Mouse (Mus musculus) lung, postnatal 0 days (tissue): ENCODE results near the gene Fkbp10. TPM values are rescaled to one million over a fixed set of nuclear protein-coding genes. Genes with fewer than 3 reads are reported as not detected.

Experiments
- ATAC-seq: fragments of 200-750 bp; cut with Nextera tagmentation; 2 replicates; pipeline ENCODE4 v1.8.0; 2017; ENCODE audit warnings: moderate library complexity
- DNase-seq: peaks from one replicate; pipeline ENCODE4 v3.0.0-alpha.2; 2016; ENCODE audit warnings: low spot score
- H3K27ac ChIP-seq: fragments of 300-500 bp; sonication (generic); 2 replicates; pipeline ENCODE4 v1.5.1; 2014; ENCODE audit warnings: antibody characterized with exemption, mild to moderate bottlenecking, low read length, mixed read lengths
- H3K27me3 ChIP-seq: fragments of 300-500 bp; sonication (generic); replicated peaks from 2 replicates; pipeline ENCODE4 v1.6.1; 2014; ENCODE audit warnings: low read length, mixed read lengths; ENCODE audit not compliant: insufficient read depth
- H3K36me3 ChIP-seq: fragments of 300-500 bp; sonication (generic); 2 replicates; pipeline ENCODE4 v1.6.1; 2014; ENCODE audit warnings: low read length, mixed read lengths; ENCODE audit not compliant: insufficient read depth
- H3K4me1 ChIP-seq: fragments of 300-500 bp; sonication (generic); 2 replicates; pipeline ENCODE4 v1.6.1; 2014; ENCODE audit warnings: antibody characterized with exemption, low read depth, low read length, mixed read lengths; ENCODE audit not compliant: insufficient read depth
- H3K4me2 ChIP-seq: fragments of 300-500 bp; sonication (generic); replicated peaks from 2 replicates; pipeline ENCODE4 v1.6.1; 2014; ENCODE audit warnings: low read depth, mild to moderate bottlenecking, low read length, moderate library complexity, mixed read lengths
- H3K4me3 ChIP-seq: fragments of 300-500 bp; sonication (generic); 2 replicates; pipeline ENCODE4 v1.5.1; 2014; ENCODE audit warnings: low read depth, low read length
- H3K9ac ChIP-seq: fragments of 300-500 bp; sonication (generic); replicated peaks from 2 replicates; pipeline ENCODE4 v1.6.1; 2014; ENCODE audit warnings: low read depth, mild to moderate bottlenecking
- H3K9me3 ChIP-seq: fragments of 300-500 bp; sonication (generic); 2 replicates; pipeline ENCODE4 v1.6.1; 2016; ENCODE audit warnings: low read length, mixed read lengths
- CTCF ChIP-seq: IDR thresholded peaks from 2 replicates; pipeline ENCODE4 v1.5.1; 2016; ENCODE audit warnings: antibody characterized with exemption, mild to moderate bottlenecking
- EP300 ChIP-seq: IDR thresholded peaks from 2 replicates; pipeline ENCODE4 v1.6.1; 2016; ENCODE audit warnings: antibody characterized with exemption, mild to moderate bottlenecking, control low read depth
- WGBS: fragments of 180-500 bp; shearing (Covaris S2); extraction: QIAGEN DNeasy Blood & Tissue Kit; methylation state at CpG from one replicate; pipeline ENCODE4 v1.1.7; 2014; 5-methylcytosine and 5-hydroxymethylcytosine counted together
- polyA plus RNA-seq: library from polyadenylated mRNA; unstranded; fragments of >200 nt; fragmentation: Nextera tagmentation; extraction: Ambion mirVana; gene quantifications from 2 replicates; pipeline ENCODE4 v1.2.1, GENCODE M21; 2015

The Fkbp10 gene
- polyA plus RNA-seq, result 75.6 and 86.5 TPM in 2 replicates

DNA sequence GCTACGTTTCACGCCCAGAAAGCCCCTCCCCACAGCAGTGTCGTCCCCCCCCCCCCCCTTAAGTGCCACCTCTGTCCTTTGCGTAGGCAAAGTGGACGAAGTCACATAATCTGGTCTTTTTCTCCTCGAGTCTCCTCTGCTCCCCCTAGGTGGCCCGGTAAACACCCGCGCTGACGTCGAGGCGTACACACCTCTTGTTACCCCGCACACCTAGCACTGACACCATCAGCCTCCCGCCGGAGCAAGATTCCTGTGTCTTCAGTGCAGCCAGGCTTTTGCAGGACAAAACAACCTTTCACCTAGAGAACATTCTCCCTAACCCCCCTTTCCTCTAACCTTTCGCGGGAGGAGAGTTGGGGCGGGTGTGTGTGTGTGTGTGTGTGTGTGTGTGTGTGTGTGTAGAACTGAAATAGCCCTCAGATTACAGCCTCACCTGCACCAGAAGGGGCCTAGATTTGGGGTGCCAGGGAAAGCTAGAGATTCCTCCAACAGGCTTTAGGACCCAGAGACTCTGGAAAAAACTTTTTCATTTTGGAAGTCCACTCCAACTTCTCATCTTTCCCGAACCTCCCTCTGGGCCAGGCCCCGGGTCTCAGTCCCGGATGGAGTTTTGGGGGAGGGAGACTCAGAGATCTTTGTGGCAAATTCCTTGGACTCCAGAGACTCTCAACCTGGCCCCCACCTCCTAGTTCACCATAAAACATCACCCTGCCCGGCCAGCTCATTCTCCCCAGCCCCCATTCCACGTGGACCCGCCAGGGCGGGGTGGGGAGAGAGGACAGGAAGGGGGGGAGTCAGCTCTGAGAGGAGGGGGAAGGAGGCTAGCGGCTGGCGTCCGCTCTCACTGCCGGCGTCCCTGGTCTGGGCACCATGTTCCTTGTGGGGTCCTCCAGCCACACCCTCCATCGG, at the start of gene Fkbp10:
Gene Fkbp10, plus strand, starts transcription at position 784 of the 909 bp plus-strand sequence.
- peak within 1 kb of the TSS; percentile 52 for H3K4me3 ChIP-seq
- DNase-seq, result peak; percentile 86
- peak within 1 kb of the TSS; percentile 61 for H3K4me2 ChIP-seq
- H3K4me1 ChIP-seq, result peaks cover 20% of the 10 kb centered on the region
- TF ChIP-seq CTCF (0 out of 2 replicates have a peak, but pooled peaks have one; percentile 2), EP300 (no peak)
- WGBS, result under 1% methylated on average over 26 of the region's 31 CpGs
- no peaks in the 10 kb centered on the region for H3K27me3 ChIP-seq
- peak within 1 kb of the TSS; percentile 39 for H3K9ac ChIP-seq
- H3K36me3 ChIP-seq, result no peaks in the 10 kb centered on the region
- ATAC-seq, result peak; percentile 28
- H3K27ac ChIP-seq, result peak within 1 kb of the TSS; percentile 94
- no peaks in the 10 kb centered on the region for H3K9me3 ChIP-seq

GRCm38 (mm10) chr11:100369145-100369544, 46.4 kb upstream of the Fkbp10 start:
- 64% methylated on average over 7 of the region's 7 CpGs for WGBS
- Histone ChIP-seq H3K36me3 (peaks cover 47% of the 10 kb centered on the region), H3K4me2 (no peak overlapping the region), H3K4me3 (no peak overlapping the region), H3K4me1 (no peaks in the 10 kb centered on the region), H3K9ac (no peak overlapping the region), H3K27ac (no peak overlapping the region), H3K9me3 (no peaks in the 10 kb centered on the region), H3K27me3 (no peaks in the 10 kb centered on the region)
- DNase-seq, result no peak
- ATAC-seq, result no peak
- TF ChIP-seq CTCF (no peak), EP300 (no peak)

GRCm38 (mm10) chr11:100369822-100370221, 45.7 kb upstream of the Fkbp10 start:
- ATAC-seq (no peak), DNase-seq (no peak)
- Histone ChIP-seq H3K36me3 (peaks cover 52% of the 10 kb centered on the region), H3K27me3 (no peaks in the 10 kb centered on the region), H3K9me3 (no peaks in the 10 kb centered on the region), H3K9ac (no peak overlapping the region), H3K4me2 (no peak overlapping the region), H3K27ac (no peak overlapping the region), H3K4me3 (no peak overlapping the region), H3K4me1 (no peaks in the 10 kb centered on the region)
- WGBS, result 54% methylated on average over 8 of the region's 8 CpGs
- TF ChIP-seq CTCF (no peak), EP300 (no peak)

- Histone ChIP-seq H3K4me3 (no peak overlapping the region), H3K9me3 (no peaks in the 10 kb centered on the region), H3K27me3 (no peaks in the 10 kb centered on the region), H3K27ac (no peak overlapping the region), H3K4me2 (no peak overlapping the region), H3K36me3 (peaks cover 67% of the 10 kb centered on the region), H3K9ac (no peak overlapping the region), H3K4me1 (no peaks in the 10 kb centered on the region)
- WGBS, result 83% methylated on average over 7 of the region's 8 CpGs
- TF ChIP-seq CTCF, result no peak
- no peak for TF ChIP-seq EP300
- DNase-seq (no peak), ATAC-seq (no peak)
Observed at GRCm38 (mm10) chr11:100371981-100372558, 43.4 kb upstream of the Fkbp10 start.

DNA sequence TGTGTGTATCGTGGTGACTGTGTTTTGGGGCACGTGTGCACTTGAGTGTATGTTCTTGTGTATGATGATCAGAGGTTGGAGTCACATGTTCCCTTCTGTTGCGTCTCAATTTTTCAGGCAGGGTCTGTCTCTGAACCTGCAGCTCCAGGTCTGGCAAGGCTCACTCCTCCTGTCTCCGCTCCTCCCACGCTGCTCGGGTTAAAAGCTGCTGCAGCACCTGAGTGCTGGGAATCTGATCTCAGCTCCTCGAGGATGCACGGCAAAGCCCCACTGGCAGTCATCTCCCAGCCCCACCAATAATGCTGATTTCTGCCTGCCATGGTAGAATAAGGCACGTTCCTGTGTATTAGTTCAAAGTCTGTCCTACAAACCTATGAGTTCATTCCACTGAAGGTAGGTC, 40.4 kb upstream of the Fkbp10 start:
- no peak for TF ChIP-seq CTCF
- TF ChIP-seq EP300, result no peak
- Histone ChIP-seq H3K4me2 (no peak overlapping the region), H3K9ac (no peak overlapping the region), H3K4me1 (no peaks in the 10 kb centered on the region), H3K9me3 (no peaks in the 10 kb centered on the region), H3K27ac (no peak overlapping the region), H3K36me3 (peaks cover 73% of the 10 kb centered on the region), H3K4me3 (no peak overlapping the region), H3K27me3 (no peaks in the 10 kb centered on the region)
- DNase-seq (no peak), ATAC-seq (no peak)
- 88% methylated on average over 9 of the region's 9 CpGs for WGBS

DNA sequence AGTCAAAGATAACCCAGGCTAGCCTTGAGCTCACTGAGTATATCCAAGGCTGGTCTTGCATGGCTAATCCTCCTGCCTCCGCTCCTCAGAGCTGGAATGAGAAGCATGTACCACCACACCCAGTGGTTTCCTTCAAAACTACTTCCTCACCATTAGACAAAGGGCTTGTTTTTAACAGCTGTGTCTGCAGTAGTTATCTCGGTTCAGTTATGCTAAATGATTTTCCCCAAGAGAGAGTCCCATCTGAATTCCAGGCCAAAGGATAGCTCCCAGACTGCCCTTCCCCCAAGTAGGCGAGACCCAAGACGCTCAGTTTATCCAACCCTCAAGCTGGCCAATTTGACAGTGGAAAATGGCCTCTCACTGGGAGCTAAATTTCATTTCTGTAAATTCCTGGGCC, 39.5 kb upstream of the Fkbp10 start:
- no peak for DNase-seq

More for the DNA sequence above, 39.5 kb upstream of the Fkbp10 start:
- H3K27me3 ChIP-seq, result no peaks in the 10 kb centered on the region
- H3K36me3 ChIP-seq, result peaks cover 70% of the 10 kb centered on the region
- TF ChIP-seq EP300, result 0 out of 2 replicates have a peak, but pooled peaks have one; percentile 9
- no peak for TF ChIP-seq CTCF
- H3K4me3 ChIP-seq, result no peak overlapping the region
- no peak overlapping the region for H3K27ac ChIP-seq
- no peak for ATAC-seq
- no peaks in the 10 kb centered on the region for H3K9me3 ChIP-seq
- WGBS, result 58% methylated on average over 4 of the region's 4 CpGs
- H3K4me2 ChIP-seq, result no peak overlapping the region
- no peak overlapping the region for H3K9ac ChIP-seq
- H3K4me1 ChIP-seq, result no peaks in the 10 kb centered on the region
